Mouse (Mus musculus): Measurements from ENCODE around the gene Slc30a2.

- TF ChIP-seq CTCF (IDR thresholded peaks at IDR 0.05; ENCODE audit: insufficient read depth, low read length) (no peak), POLR2A (IDR thresholded peaks at IDR 0.05; ENCODE audit: borderline replicate concordance, extremely low read depth, low read depth, low read length) (no peak)
Observed at GRCm38 (mm10) chr4:134401181-134401661, 58.2 kb downstream of the Slc30a2 start.
